Mouse (Mus musculus): ENCODE measurements around the gene Zbp1. TPM values are rescaled to one million over a fixed set of nuclear protein-coding genes. Genes with fewer than 3 reads are reported as not detected.

Gene Zbp1
- polyA plus RNA-seq, 1 experiment from 2014 or later, result not detected

GRCm38 (mm10) chr2:173156923-173157322, 61.8 kb downstream of the Zbp1 start:
- Histone ChIP-seq H3K4me3 (ENCODE audit: low read depth, low read length) (no peak overlapping the region), H3K4me2 (ENCODE audit: low read depth, low read length, severe bottlenecking) (no peak overlapping the region), H3K4me1 (replicated peaks; ENCODE audit: control insufficient read depth, insufficient read depth, low read length) (no peaks in the 10 kb centered on the region), H3K36me3 (ENCODE audit: control insufficient read depth, insufficient read depth, low read length) (no peaks in the 10 kb centered on the region), H3K27me3 (ENCODE audit: control insufficient read depth, insufficient read depth, low read length) (no peaks in the 10 kb centered on the region), H3K9me3 (ENCODE audit: control insufficient read depth, low read length) (no peaks in the 10 kb centered on the region), H3K27ac (ENCODE audit: low read depth, low read length) (no peak overlapping the region), H3K9ac (ENCODE audit: low read length) (no peak overlapping the region)
- 86% methylated on average over 13 of the region's 13 CpGs for WGBS
- DNase-seq (ENCODE audit: low spot score), result no peak
- ATAC-seq (replicated peaks; ENCODE audit: low FRiP score), result no peak

Other genes with a start within 250 kb of the Zbp1 start
- gene Spo11, start 241.2 kb downstream of the Zbp1 start, polyA plus RNA-seq (2014; fragmentation: Nextera tagmentation; extraction: Ambion mirVana), result 0.47 and 0.71 TPM in 2 replicates
- gene Rae1, start 218.8 kb downstream of the Zbp1 start, polyA plus RNA-seq (2014; fragmentation: Nextera tagmentation; extraction: Ambion mirVana), result 147 and 148 TPM in 2 replicates
- gene Rbm38, start 198.4 kb downstream of the Zbp1 start, polyA plus RNA-seq (2014; fragmentation: Nextera tagmentation; extraction: Ambion mirVana), result 111 and 115 TPM in 2 replicates
- gene Ctcfl, start 99.4 kb downstream of the Zbp1 start, polyA plus RNA-seq (2014; fragmentation: Nextera tagmentation; extraction: Ambion mirVana), result 0.08 TPM in 1 of 2 replicates, not detected in the other
- gene Pck1, start 65.9 kb downstream of the Zbp1 start, polyA plus RNA-seq (2014; fragmentation: Nextera tagmentation; extraction: Ambion mirVana), result not detected in 2 replicates
- 3.3 and 3.6 TPM in 2 replicates for gene Pmepa1, start 57.6 kb upstream of the Zbp1 start, polyA plus RNA-seq (2014; fragmentation: Nextera tagmentation; extraction: Ambion mirVana)

Data from forebrain, embryonic 11.5 days (tissue).